Mouse (Mus musculus) kidney, embryonic 16.5 days (tissue): Measurements from ENCODE around the gene Ctcfl. TPM values are rescaled to one million over a fixed set of nuclear protein-coding genes. Genes with fewer than 3 reads are reported as not detected.

Experiments
- ATAC-seq: fragments of 200-750 bp; cut with Nextera tagmentation; 2 replicates; pipeline ENCODE4 v1.8.0; 2017; ENCODE audit warnings: moderate TSS enrichment; ENCODE audit not compliant: low FRiP score, low TSS enrichment
- H3K27ac ChIP-seq: fragments of 300-500 bp; sonication (generic); 2 replicates; pipeline ENCODE4 v1.5.1; 2014; ENCODE audit warnings: low read length
- H3K27me3 ChIP-seq: fragments of 300-500 bp; sonication (generic); 2 replicates; pipeline ENCODE4 v1.6.1; 2014; ENCODE audit warnings: low read length, control low read depth, mixed read lengths; ENCODE audit not compliant: insufficient read depth
- H3K36me3 ChIP-seq: fragments of 300-500 bp; sonication (generic); 2 replicates; pipeline ENCODE4 v1.6.1; 2014; ENCODE audit warnings: low read length, control low read depth, mixed read lengths; ENCODE audit not compliant: insufficient read depth
- H3K4me1 ChIP-seq: fragments of 300-500 bp; sonication (generic); 2 replicates; pipeline ENCODE4 v1.6.1; 2014; ENCODE audit warnings: low read length, control low read depth, mixed read lengths; ENCODE audit not compliant: insufficient read depth
- H3K4me2 ChIP-seq: fragments of 300-500 bp; sonication (generic); replicated peaks from 2 replicates; pipeline ENCODE4 v1.6.1; 2014; ENCODE audit warnings: low read depth, low read length
- H3K4me3 ChIP-seq: fragments of 300-500 bp; sonication (generic); 2 replicates; pipeline ENCODE4 v1.5.1; 2014; ENCODE audit warnings: mild to moderate bottlenecking, low read length
- H3K9ac ChIP-seq: fragments of 300-500 bp; sonication (generic); replicated peaks from 2 replicates; pipeline ENCODE4 v1.6.1; 2014; ENCODE audit warnings: low read length
- H3K9me3 ChIP-seq: fragments of 300-500 bp; sonication (generic); 2 replicates; pipeline ENCODE4 v1.6.1; 2016; ENCODE audit warnings: low read length, control low read depth
- WGBS: fragments of 180-500 bp; shearing (Covaris S2); extraction: QIAGEN DNeasy Blood & Tissue Kit; methylation state at CpG from one replicate; pipeline ENCODE4 v1.1.7; 2014; 5-methylcytosine and 5-hydroxymethylcytosine counted together
- polyA plus RNA-seq: library from polyadenylated mRNA; unstranded; fragments of >200 nt; fragmentation: Nextera tagmentation; extraction: Ambion mirVana; gene quantifications from 2 replicates; pipeline ENCODE4 v1.2.1, GENCODE M21; 2015

Gene Ctcfl
- polyA plus RNA-seq, 1 experiment from 2014 or later: 0.07 TPM

- Histone ChIP-seq H3K9me3 (no peaks in the 10 kb centered on the region), H3K9ac (no peak overlapping the region), H3K4me1 (0 out of 2 replicates have a peak, but pooled peaks cover 3% of the 10 kb centered on the region), H3K36me3 (no peaks in the 10 kb centered on the region), H3K4me2 (no peak overlapping the region), H3K27me3 (no peaks in the 10 kb centered on the region; the same call in 1 of the 2 replicates), H3K4me3 (no peak overlapping the region), H3K27ac (no peak overlapping the region)
- WGBS: 61% methylated on average over 9 of the region's 9 CpGs
- ATAC-seq: no peak
Measured at GRCm38 (mm10) chr2:173076921-173077320, 42.4 kb downstream of the Ctcfl start.

GRCm38 (mm10) chr2:173073666-173074065 lies 45.7 kb downstream of the Ctcfl start:
- Histone ChIP-seq H3K9ac (no peak overlapping the region), H3K27me3 (no peaks in the 10 kb centered on the region), H3K4me2 (no peak overlapping the region), H3K27ac (no peak overlapping the region), H3K4me1 (no peaks in the 10 kb centered on the region), H3K36me3 (no peaks in the 10 kb centered on the region), H3K4me3 (no peak overlapping the region), H3K9me3 (no peaks in the 10 kb centered on the region)
- ATAC-seq: no peak
- WGBS: 46% methylated on average over 5 of the region's 5 CpGs

DNA sequence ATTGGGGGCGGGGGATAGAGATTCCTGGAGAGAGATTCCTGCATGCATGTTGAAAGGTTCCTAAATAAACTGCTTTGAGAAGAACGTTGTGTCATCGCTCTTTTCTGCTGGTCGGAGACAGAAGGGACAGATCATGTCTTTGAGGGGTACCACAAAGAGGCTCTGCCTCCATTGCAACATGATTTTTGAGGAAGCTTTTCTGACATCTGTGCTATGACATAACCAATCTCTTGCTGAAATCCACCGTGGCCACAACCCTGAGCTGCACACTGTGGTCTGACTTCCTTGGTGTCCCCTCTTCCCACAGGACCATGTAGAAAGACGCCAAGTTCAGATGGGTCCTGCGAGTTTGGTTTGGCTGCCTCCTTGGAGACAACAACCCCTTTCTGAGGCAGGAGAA lies 46.4 kb downstream of the Ctcfl start:
- Histone ChIP-seq H3K4me2 (no peak overlapping the region), H3K4me1 (no peaks in the 10 kb centered on the region), H3K4me3 (no peak overlapping the region), H3K27ac (no peak overlapping the region), H3K27me3 (no peaks in the 10 kb centered on the region), H3K36me3 (no peaks in the 10 kb centered on the region), H3K9ac (no peak overlapping the region), H3K9me3 (no peaks in the 10 kb centered on the region; the same call in 1 of the 2 replicates)
- ATAC-seq: no peak
- WGBS: 91% methylated on average over 7 of the region's 7 CpGs

DNA sequence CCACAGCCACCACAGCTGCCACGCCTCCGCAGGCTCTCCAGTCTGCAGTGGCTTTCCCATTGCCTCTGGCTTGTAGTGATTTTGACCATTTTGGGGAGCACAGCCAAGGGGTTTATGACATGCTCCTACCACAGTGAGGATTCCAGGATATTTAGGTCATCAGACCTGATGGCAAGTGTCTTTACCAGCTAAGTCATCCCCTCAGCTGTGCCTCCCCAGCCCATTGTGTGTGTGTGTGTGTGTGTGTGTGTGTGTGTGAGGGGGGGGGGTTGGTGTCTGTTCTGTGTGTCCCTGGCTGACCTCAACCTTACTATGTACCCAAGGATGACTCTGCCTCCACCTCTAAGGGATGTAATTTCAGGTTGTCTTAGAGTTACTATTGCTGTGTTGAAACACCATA lies 54.5 kb downstream of the Ctcfl start:
- no peak for ATAC-seq
- Histone ChIP-seq H3K9ac (no peak overlapping the region), H3K4me3 (no peak overlapping the region), H3K27ac (no peak overlapping the region), H3K27me3 (no peaks in the 10 kb centered on the region), H3K36me3 (no peaks in the 10 kb centered on the region), H3K9me3 (no peaks in the 10 kb centered on the region; the same call in 1 of the 2 replicates), H3K4me1 (0 out of 2 replicates have a peak, but pooled peaks cover 3% of the 10 kb centered on the region), H3K4me2 (no peak overlapping the region)
- WGBS: 95% methylated on average over 2 of the region's 2 CpGs

GRCm38 (mm10) chr2:173063219-173063618 lies 56.1 kb downstream of the Ctcfl start:
- no peaks in the 10 kb centered on the region for H3K36me3 ChIP-seq
- ATAC-seq: no peak
- no CpG with 5 or more reads among the region's 1 CpGs for WGBS
- H3K4me3 ChIP-seq: no peak overlapping the region
- no peaks in the 10 kb centered on the region; the same call in 1 of the 2 replicates for H3K9me3 ChIP-seq
- no peak overlapping the region for H3K4me2 ChIP-seq
- H3K27ac ChIP-seq: no peak overlapping the region
- no peak overlapping the region for H3K9ac ChIP-seq
- H3K4me1 ChIP-seq: 0 out of 2 replicates have a peak, but pooled peaks cover 3% of the 10 kb centered on the region
- no peaks in the 10 kb centered on the region for H3K27me3 ChIP-seq

DNA sequence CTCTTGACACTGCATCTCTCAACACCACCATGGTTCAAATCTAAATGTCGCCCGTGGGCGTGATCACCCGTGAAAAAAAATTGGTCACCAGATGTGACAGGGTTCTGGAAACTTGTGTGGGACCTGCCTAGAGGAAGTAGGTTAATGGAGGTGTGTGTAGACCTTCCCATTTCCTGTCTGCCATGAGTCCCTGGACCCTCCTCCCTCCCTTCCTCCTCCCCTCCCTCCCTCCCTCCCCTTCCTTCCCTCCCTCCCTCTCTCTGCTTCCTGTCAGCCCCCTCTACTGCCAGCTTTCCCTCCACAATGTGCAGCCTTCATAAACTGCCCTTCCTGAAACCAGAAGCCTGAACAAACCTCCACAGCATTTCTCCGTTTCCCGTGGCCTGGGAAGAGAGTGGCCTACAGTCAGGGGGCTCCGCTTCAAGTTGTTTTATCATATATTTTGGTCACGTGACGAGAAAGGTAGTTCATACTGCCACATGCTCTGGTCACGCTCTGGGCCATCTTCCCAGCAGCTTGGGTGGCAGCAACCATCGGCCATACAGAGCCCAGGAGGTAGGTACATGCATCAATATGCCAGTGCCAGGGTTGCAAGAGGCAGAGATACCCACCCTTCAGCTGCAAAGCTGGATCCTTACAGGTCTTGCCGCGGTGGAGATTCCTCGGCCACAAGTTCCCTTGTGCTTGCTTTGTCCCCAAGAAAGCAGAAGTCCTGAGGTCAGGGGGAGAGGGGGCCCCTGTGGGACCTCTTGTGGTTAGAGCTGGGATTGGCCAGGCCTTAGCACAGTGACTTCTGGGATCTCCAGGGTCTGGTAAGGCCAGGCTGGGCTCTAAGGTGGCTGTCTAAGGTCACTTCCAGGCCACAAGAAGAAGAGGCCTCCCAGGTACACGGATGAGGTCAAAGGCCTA lies 57.6 kb downstream of the Ctcfl start:
- Histone ChIP-seq H3K36me3 (no peaks in the 10 kb centered on the region), H3K4me1 (0 out of 2 replicates have a peak, but pooled peaks cover 3% of the 10 kb centered on the region), H3K27ac (no peak overlapping the region), H3K4me2 (no peak overlapping the region), H3K4me3 (no peak overlapping the region), H3K9me3 (no peaks in the 10 kb centered on the region), H3K9ac (0 out of 2 replicates have a peak overlapping the region, but pooled peaks have one; percentile 1), H3K27me3 (no peaks in the 10 kb centered on the region)
- WGBS: 70% methylated on average over 15 of the region's 15 CpGs
- ATAC-seq: 0 out of 2 replicates have a peak, but pooled peaks have one; percentile 48

DNA sequence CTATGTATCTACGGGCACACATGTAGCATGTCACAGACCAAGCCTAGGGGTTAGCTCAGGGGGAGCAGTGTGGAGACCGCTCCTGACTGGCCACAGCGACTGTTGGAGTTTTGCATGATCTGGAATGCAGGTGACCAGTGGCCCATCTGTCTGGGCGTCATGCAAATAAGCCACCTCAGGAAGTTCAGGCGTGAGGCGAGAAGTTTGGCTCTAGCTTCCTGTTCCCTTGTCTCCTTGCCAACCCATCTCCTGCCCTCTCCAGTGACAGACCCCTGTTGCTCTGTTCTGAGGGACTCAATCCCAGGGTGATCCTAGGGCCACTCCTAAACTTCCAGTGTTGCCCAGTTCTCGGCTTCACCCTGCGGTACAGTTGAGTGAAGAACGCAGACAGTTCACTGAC lies 58.9 kb downstream of the Ctcfl start:
- no peak overlapping the region for H3K9ac ChIP-seq
- 0 out of 2 replicates have a peak, but pooled peaks cover 3% of the 10 kb centered on the region for H3K4me1 ChIP-seq
- no peak overlapping the region for H3K4me2 ChIP-seq
- 78% methylated on average over 9 of the region's 9 CpGs for WGBS
- H3K36me3 ChIP-seq: no peaks in the 10 kb centered on the region
- no peak overlapping the region for H3K27ac ChIP-seq
- no peak for ATAC-seq
- no peak overlapping the region for H3K4me3 ChIP-seq
- no peaks in the 10 kb centered on the region for H3K9me3 ChIP-seq
- no peaks in the 10 kb centered on the region for H3K27me3 ChIP-seq

- 68% methylated on average over 11 of the region's 11 CpGs for WGBS
- H3K27ac ChIP-seq: no peak overlapping the region
- no peaks in the 10 kb centered on the region for H3K27me3 ChIP-seq
- no peaks in the 10 kb centered on the region for H3K36me3 ChIP-seq
- no peak overlapping the region for H3K9ac ChIP-seq
- H3K9me3 ChIP-seq: no peaks in the 10 kb centered on the region
- no peak for ATAC-seq
- H3K4me1 ChIP-seq: 0 out of 2 replicates have a peak, but pooled peaks cover 3% of the 10 kb centered on the region
- H3K4me2 ChIP-seq: no peak overlapping the region
- H3K4me3 ChIP-seq: no peak overlapping the region
Measured at GRCm38 (mm10) chr2:173058263-173058662, 61.1 kb downstream of the Ctcfl start.

DNA sequence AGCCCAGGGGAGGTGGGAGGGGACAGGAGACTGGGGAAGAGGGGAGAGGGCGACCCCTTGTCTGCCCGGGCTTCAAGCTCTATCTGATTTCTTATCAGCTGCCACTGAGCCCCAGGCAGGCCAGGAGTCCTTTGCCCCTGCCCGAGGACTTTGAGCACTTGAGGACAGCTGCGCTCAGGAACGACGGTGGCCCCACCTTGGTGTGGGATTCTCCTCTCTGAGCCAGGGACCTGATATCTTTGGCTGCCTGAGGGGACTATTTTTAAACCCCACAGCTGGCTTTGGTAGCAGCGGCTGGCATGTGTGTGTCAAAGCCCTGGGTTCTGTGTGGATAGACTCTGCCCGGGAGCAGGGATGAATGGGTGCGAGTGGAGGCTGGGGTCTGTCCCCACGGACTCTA lies 61.7 kb downstream of the Ctcfl start:
- Histone ChIP-seq H3K27ac (no peak overlapping the region), H3K4me1 (0 out of 2 replicates have a peak, but pooled peaks cover 3% of the 10 kb centered on the region), H3K9ac (no peak overlapping the region), H3K4me3 (no peak overlapping the region), H3K27me3 (no peaks in the 10 kb centered on the region), H3K36me3 (no peaks in the 10 kb centered on the region), H3K9me3 (no peaks in the 10 kb centered on the region), H3K4me2 (no peak overlapping the region)
- WGBS: 49% methylated on average over 10 of the region's 10 CpGs
- ATAC-seq: no peak

- 0 out of 2 replicates have a peak, but pooled peaks cover 3% of the 10 kb centered on the region for H3K4me1 ChIP-seq
- no peak overlapping the region for H3K9ac ChIP-seq
- no peaks in the 10 kb centered on the region for H3K9me3 ChIP-seq
- no peaks in the 10 kb centered on the region for H3K36me3 ChIP-seq
- no peak overlapping the region for H3K4me2 ChIP-seq
- no peak overlapping the region for H3K27ac ChIP-seq
- no peak for ATAC-seq
- H3K27me3 ChIP-seq: no peaks in the 10 kb centered on the region
- 80% methylated on average over 11 of the region's 11 CpGs for WGBS
- no peak overlapping the region for H3K4me3 ChIP-seq
Measured at GRCm38 (mm10) chr2:173056882-173057315, 62.4 kb downstream of the Ctcfl start.
